Mouse (Mus musculus): ENCODE measurements at regions not wholly inside any gene's neighbourhood (a gene's known extent, or its start where the extent isn't known, plus 50 kb on each side); places are given as distances from the start of the nearest gene placed in this dataset.

DNA sequence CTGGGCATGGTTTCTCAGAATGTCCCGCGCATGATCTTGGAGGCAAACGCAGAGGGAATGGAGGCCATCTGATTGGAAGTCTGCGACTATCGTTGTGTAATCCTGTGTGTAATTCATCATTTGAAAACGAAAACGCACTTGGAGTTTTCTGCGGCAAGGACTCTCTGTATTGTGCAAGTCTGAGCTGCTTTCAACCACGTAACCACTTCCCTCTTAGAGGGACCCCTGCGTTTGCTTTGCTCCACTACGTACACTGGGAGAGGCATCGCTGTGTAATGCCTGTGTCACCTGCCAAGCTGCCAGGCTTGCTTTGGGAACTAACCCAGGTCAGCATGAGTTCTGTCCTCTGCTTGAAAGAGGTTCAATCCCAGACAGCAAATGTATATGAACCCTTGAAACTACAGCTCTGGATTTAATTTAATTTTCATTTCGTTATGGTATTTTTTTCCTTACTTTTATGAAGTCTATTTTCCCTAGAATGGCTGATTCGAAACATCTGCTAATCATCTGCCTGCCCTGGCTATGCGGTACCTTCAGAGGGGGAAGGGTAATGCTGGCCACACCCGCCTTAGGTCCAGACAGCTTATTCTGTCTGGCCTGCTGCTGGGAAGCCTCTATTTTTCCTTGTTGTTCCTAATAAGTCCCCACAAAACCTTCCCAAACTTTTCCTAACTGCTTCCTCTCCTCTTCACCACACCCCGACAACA lies 65.2 kb downstream of the Ptgs2 start:
- TF ChIP-seq CTCF (IDR thresholded peaks at IDR 0.05): no peak
- no peak for TF ChIP-seq POLR2A (IDR thresholded peaks at IDR 0.05; ENCODE audit: insufficient read depth, low read depth, low read length)
- no peak for TF ChIP-seq EP300 (IDR thresholded peaks at IDR 0.05; ENCODE audit: insufficient read depth, low read depth, low read length)
